Mouse (Mus musculus) midbrain, embryonic 16.5 days (tissue): Measurements from ENCODE around the gene Olfr571. TPM values are rescaled to one million over a fixed set of nuclear protein-coding genes. Genes with fewer than 3 reads are reported as not detected.

Source experiments
- polyA plus RNA-seq: library from polyadenylated mRNA; unstranded; fragments of >200 nt; fragmentation: Nextera tagmentation; extraction: Ambion mirVana; gene quantifications from 2 replicates; pipeline ENCODE4 v1.2.1, GENCODE M21; 2015

Gene Olfr571
- polyA plus RNA-seq, 1 experiment from 2014 or later = not detected

Other genes starting within 250 kb of the Olfr571 start
- gene Trim68, start 230.2 kb downstream of the Olfr571 start, polyA plus RNA-seq = 6.4 and 7.3 TPM in 2 replicates
- gene Olfr557, start 221.6 kb downstream of the Olfr571 start, polyA plus RNA-seq = not detected in 2 replicates
- gene Olfr558, start 215.3 kb downstream of the Olfr571 start, polyA plus RNA-seq = not detected in 2 replicates
- not detected in 2 replicates for gene Olfr33, start 198.5 kb downstream of the Olfr571 start, polyA plus RNA-seq
- gene Olfr559, start 190.0 kb downstream of the Olfr571 start, polyA plus RNA-seq = not detected in 2 replicates
- not detected in 2 replicates for gene Olfr560, start 158.2 kb downstream of the Olfr571 start, polyA plus RNA-seq
- 0.16 TPM in 1 of 2 replicates, not detected in the other for gene Olfr78, start 158.1 kb downstream of the Olfr571 start, polyA plus RNA-seq
- gene Olfr561, start 146.3 kb downstream of the Olfr571 start, polyA plus RNA-seq = not detected in 2 replicates
- gene Olfr564, start 114.1 kb downstream of the Olfr571 start, polyA plus RNA-seq = not detected in 2 replicates
- not detected in 2 replicates for gene Olfr566, start 58.8 kb downstream of the Olfr571 start, polyA plus RNA-seq
- gene Olfr568, start 40.4 kb downstream of the Olfr571 start, polyA plus RNA-seq = not detected in 2 replicates
- not detected in 2 replicates for gene Olfr569, start 26.7 kb downstream of the Olfr571 start, polyA plus RNA-seq
- gene Olfr570, start 23.0 kb downstream of the Olfr571 start, polyA plus RNA-seq = 0.20 TPM in 1 of 2 replicates, not detected in the other
- not detected in 2 replicates for gene Olfr572, start 6.9 kb upstream of the Olfr571 start, polyA plus RNA-seq
- not detected in 2 replicates for gene Olfr573-ps1, start 25.0 kb upstream of the Olfr571 start, polyA plus RNA-seq
- not detected in 2 replicates for gene Olfr574, start 30.9 kb upstream of the Olfr571 start, polyA plus RNA-seq
- gene Olfr575, start 41.2 kb upstream of the Olfr571 start, polyA plus RNA-seq = not detected in 2 replicates
- not detected in 2 replicates for gene Olfr576, start 45.1 kb upstream of the Olfr571 start, polyA plus RNA-seq
- gene Olfr577, start 58.4 kb upstream of the Olfr571 start, polyA plus RNA-seq = not detected in 2 replicates
- not detected in 2 replicates for gene Olfr578, start 71.8 kb upstream of the Olfr571 start, polyA plus RNA-seq
- gene Olfr582, start 120.5 kb upstream of the Olfr571 start, polyA plus RNA-seq = not detected in 2 replicates
- not detected in 2 replicates for gene Olfr583, start 133.8 kb upstream of the Olfr571 start, polyA plus RNA-seq
- gene Olfr584, start 164.3 kb upstream of the Olfr571 start, polyA plus RNA-seq = not detected in 2 replicates
- not detected in 2 replicates for gene Olfr585, start 180.2 kb upstream of the Olfr571 start, polyA plus RNA-seq
- gene Olfr586, start 208.1 kb upstream of the Olfr571 start, polyA plus RNA-seq = not detected in 2 replicates
- gene Olfr588-ps1, start 223.3 kb upstream of the Olfr571 start, polyA plus RNA-seq = not detected in 2 replicates
- not detected in 2 replicates for gene Olfr589, start 238.8 kb upstream of the Olfr571 start, polyA plus RNA-seq